Mouse (Mus musculus) regulatory T cell (primary cell): ENCODE measurements around the gene Rab33b.

Experiments used
- in situ Hi-C: fragments of 300-600 bp; cut with MboI, MseI; formaldehyde crosslinking; loops from one replicate; pipeline ENCODE4 v1.15.1; 2025; ENCODE audit warnings: high pct_unique_total_duplicates

The Rab33b gene

GRCm38 (mm10) chr3:51510903-51511302 lies 27.2 kb downstream of the Rab33b start:
- in situ Hi-C loops = loop anchor here (5.0 kb wide), 1 partner anchor 136 kb away; no protein-coding TSS in a partner anchor

- in situ Hi-C loops = loop anchor here (5.0 kb wide), 1 partner anchor 135 kb away; no protein-coding TSS in a partner anchor
Measured at GRCm38 (mm10) chr3:51511983-51512382, 28.3 kb downstream of the Rab33b start.

GRCm38 (mm10) chr3:51517467-51517866 lies 33.7 kb downstream of the Rab33b start:
- in situ Hi-C loops = no loop called here

GRCm38 (mm10) chr3:51517878-51518762 lies 34.4 kb downstream of the Rab33b start:
- in situ Hi-C loops = no loop called here

- in situ Hi-C loops = no loop called here
Measured at GRCm38 (mm10) chr3:51518763-51519121, 35.0 kb downstream of the Rab33b start.

GRCm38 (mm10) chr3:51521262-51521661 lies 37.5 kb downstream of the Rab33b start:
- in situ Hi-C loops = no loop called here

GRCm38 (mm10) chr3:51525186-51525785 lies 41.6 kb downstream of the Rab33b start:
- in situ Hi-C loops = no loop called here

- in situ Hi-C loops = no loop called here
Measured at GRCm38 (mm10) chr3:51526891-51527290, 43.2 kb downstream of the Rab33b start.

- in situ Hi-C loops = no loop called here
Measured at GRCm38 (mm10) chr3:51531473-51532281, 48.0 kb downstream of the Rab33b start.

- in situ Hi-C loops = no loop called here
Measured at GRCm38 (mm10) chr3:51532282-51532620, 48.5 kb downstream of the Rab33b start.

GRCm38 (mm10) chr3:51533573-51533972 lies 49.9 kb downstream of the Rab33b start:
- in situ Hi-C loops = no loop called here

- in situ Hi-C loops = no loop called here
Measured at GRCm38 (mm10) chr3:51534013-51534412, 50.3 kb downstream of the Rab33b start.

- in situ Hi-C loops = no loop called here
Measured at GRCm38 (mm10) chr3:51539567-51540408, 56.1 kb downstream of the Rab33b start.

GRCm38 (mm10) chr3:51540659-51541058 lies 56.9 kb downstream of the Rab33b start:
- in situ Hi-C loops = no loop called here

- in situ Hi-C loops = no loop called here
Measured at GRCm38 (mm10) chr3:51544442-51545128, 60.9 kb downstream of the Rab33b start.
